8 mouse cellular contexts compared by ENCODE assay signal in the genomic region with DNA sequence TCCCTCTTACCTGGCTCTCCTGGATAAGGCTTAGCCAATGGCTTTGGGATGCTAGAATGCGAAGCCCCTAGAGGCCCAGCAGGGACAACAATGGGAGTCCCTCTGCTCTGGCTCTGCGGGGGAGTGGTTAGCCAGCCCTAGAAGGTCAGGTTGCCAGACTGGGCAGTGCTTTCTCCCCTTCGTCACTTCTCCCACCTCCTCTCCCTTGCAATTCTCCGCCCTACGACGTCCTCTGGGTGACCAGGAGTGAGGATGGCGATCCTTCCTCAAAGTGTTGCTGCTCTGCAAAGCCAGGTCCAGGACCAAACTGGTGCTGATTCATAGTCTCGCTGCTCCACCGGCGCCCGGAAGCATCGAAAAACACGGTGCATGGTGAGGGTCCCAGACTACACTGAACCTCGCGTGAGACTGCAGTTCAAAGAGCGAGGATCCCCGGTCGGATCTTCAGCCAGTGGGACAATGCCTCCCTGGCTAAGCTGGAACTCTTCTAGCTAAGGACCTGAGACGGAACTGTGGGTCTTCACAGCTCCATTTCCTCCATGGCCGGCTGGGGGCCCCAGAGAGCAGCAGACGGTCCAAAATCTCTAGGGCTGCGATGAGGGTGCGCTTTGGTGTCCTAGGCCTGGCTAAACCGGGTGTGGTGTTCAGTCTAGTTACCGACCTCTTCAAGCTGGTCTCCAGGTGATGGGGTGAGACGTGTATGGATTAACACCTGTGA. TPM values are rescaled to one million over a fixed set of nuclear protein-coding genes. Genes with fewer than 3 reads are reported as not detected.
DNase-seq lines count a peak whose midpoint lies in the region; ATAC-seq and TF ChIP-seq lines count a peak whose summit lies in the region.

A gene (minus strand): TSS at position 477 of the 718 bp plus-strand sequence.

- peak; percentile 49 for DNase-seq in A20 (ENCODE audit: low read depth, low spot score)
- DNase-seq in heart, adult 8-10 months (ENCODE audit: low spot score) = peak; percentile 58
- peak; percentile 50 for DNase-seq in kidney, adult 11 months
- peak; percentile 52 for DNase-seq in neural tube, embryonic 10.5 days (ENCODE audit: extremely low spot score, low spot score)
- peak; percentile 51 for DNase-seq in urinary bladder, postnatal 14 days (ENCODE audit: low spot score)

- no peaks in the 10 kb centered on the region for H3K36me3 ChIP-seq in ES-Bruce4 (ENCODE audit: control insufficient read depth, insufficient read depth, low read length, poor library complexity, severe bottlenecking)
- no peaks in the 10 kb centered on the region for H3K36me3 ChIP-seq in liver, embryonic 15.5 days (replicated peaks)

- no peak for TF ChIP-seq POLR2A in ES-Bruce4 (IDR thresholded peaks at IDR 0.05; ENCODE audit: insufficient read depth, low read length)

- no peaks in the 10 kb centered on the region for H3K9me3 ChIP-seq in ES-Bruce4 (replicated peaks; ENCODE audit: control insufficient read depth, insufficient read depth, low read length, poor library complexity, severe bottlenecking)
- no peaks in the 10 kb centered on the region for H3K9me3 ChIP-seq in liver, embryonic 15.5 days (replicated peaks)

- H3K9ac ChIP-seq in ES-Bruce4 (ENCODE audit: low read depth, poor library complexity, severe bottlenecking) = 0 out of 2 replicates have a peak within 1 kb of the TSS, but pooled peaks have one; percentile 23
- H3K9ac ChIP-seq in liver, embryonic 15.5 days = no peak within 1 kb of the TSS

- no peaks in the 10 kb centered on the region for H3K27me3 ChIP-seq in ES-Bruce4 (ENCODE audit: control insufficient read depth, insufficient read depth, low read length, poor library complexity, severe bottlenecking)
- H3K27me3 ChIP-seq in liver, embryonic 15.5 days = peaks cover 63% of the 10 kb centered on the region

- TF ChIP-seq EP300 in ES-Bruce4 (IDR thresholded peaks at IDR 0.05; ENCODE audit: insufficient read depth, low read depth, low read length) = no peak

- TF ChIP-seq CTCF in ES-Bruce4 (IDR thresholded peaks at IDR 0.05; ENCODE audit: low read depth, low read length) = peak; percentile 64

- peaks cover 4% of the 10 kb centered on the region for H3K4me1 ChIP-seq in ES-Bruce4 (ENCODE audit: control insufficient read depth, insufficient read depth, low read length)
- H3K4me1 ChIP-seq in liver, embryonic 15.5 days (replicated peaks) = 0 out of 2 replicates have a peak, but pooled peaks cover 6% of the 10 kb centered on the region

- WGBS in liver, embryonic 15.5 days (ENCODE audit: insufficient replicate concordance) = 6% methylated on average over 26 of the region's 26 CpGs

- peak within 1 kb of the TSS; percentile 55 for H3K4me3 ChIP-seq in ES-Bruce4 (ENCODE audit: low read depth, low read length)
- H3K4me3 ChIP-seq in liver, embryonic 15.5 days (replicated peaks) = 0 out of 2 replicates have a peak within 1 kb of the TSS, but pooled peaks have one; percentile 10

- peak; percentile 91 for ATAC-seq in common myeloid progenitor, adult 5-6 weeks (replicated peaks; ENCODE audit: low read depth, poor library complexity, severe bottlenecking)
- no peak for ATAC-seq in liver, embryonic 15.5 days (ENCODE audit: insufficient read depth)

- H3K27ac ChIP-seq in ES-Bruce4 (ENCODE audit: insufficient read depth, low read length) = no peak within 1 kb of the TSS
- no peak within 1 kb of the TSS for H3K27ac ChIP-seq in liver, embryonic 15.5 days (replicated peaks)

- H3K4me2 ChIP-seq in liver, embryonic 15.5 days = peak within 1 kb of the TSS; percentile 49

RNA-seq across cellular contexts. Expression of the gene that starts here (rescaled TPM):
- 3.2 and 4.2 TPM in 2 replicates for polyA plus RNA-seq in ES-Bruce4 (2011; ENCODE audit: insufficient read depth, insufficient read length, low read depth, missing spikeins)
- total RNA-seq in common myeloid progenitor, adult 5-6 weeks (2017) = not detected in 2 replicates
- total RNA-seq in heart, adult 8-10 months (2022) = 10 to 100 TPM; 29.1 to 63.4 (median 46.1) TPM
- 0.08 TPM in 1 of 2 replicates, not detected in the other for polyA plus RNA-seq in liver, embryonic 15.5 days (2015; fragmentation: Nextera tagmentation; extraction: Ambion mirVana)

Comparison
In these comparisons a context has a peak if more than half of its experiments do, and no peak if none do; other contexts are left out.
1. RNA of the gene that starts here (total RNA-seq): 29.1 to 63.4 TPM in heart, adult 8-10 months; not detected in common myeloid progenitor, adult 5-6 weeks; every median in the first group is over 10 times any median in the second.
2. Peak in ATAC-seq in common myeloid progenitor, adult 5-6 weeks; RNA of the gene not detected or under 1 TPM.
3. Peak in every context shown above with its lines, with median percentiles within 50 percentile points of each other: DNase-seq.